Mouse (Mus musculus): ENCODE measurements at regions not wholly inside any gene's neighbourhood (a gene's known extent, or its start where the extent isn't known, plus 50 kb on each side); places are given as distances from the start of the nearest gene placed in this dataset.

GRCm38 (mm10) chr2:137827814-137828374 lies 428.5 kb upstream of the Btbd3 start:
- H3K4me1 ChIP-seq (ENCODE audit: insufficient read depth), result no peaks in the 10 kb centered on the region
- H3K27ac ChIP-seq (ENCODE audit: low read depth), result no peak overlapping the region
- no peaks in the 10 kb centered on the region for H3K27me3 ChIP-seq (ENCODE audit: insufficient read depth, low read length)
- H3K36me3 ChIP-seq (ENCODE audit: insufficient read depth), result no peaks in the 10 kb centered on the region
- no peak overlapping the region for H3K9ac ChIP-seq
- H3K9me3 ChIP-seq (ENCODE audit: low read depth, low read length), result no peaks in the 10 kb centered on the region
- DNase-seq (no peak), ATAC-seq (ENCODE audit: insufficient read depth) (no peak)
- WGBS, result 66% methylated on average over 8 of the region's 8 CpGs
- H3K4me2 ChIP-seq, result no peak overlapping the region
- TF ChIP-seq CTCF (IDR thresholded peaks at IDR 0.05; ENCODE audit: low read depth), result no peak
- no peak overlapping the region for H3K4me3 ChIP-seq (ENCODE audit: low read depth, low read length)

DNA sequence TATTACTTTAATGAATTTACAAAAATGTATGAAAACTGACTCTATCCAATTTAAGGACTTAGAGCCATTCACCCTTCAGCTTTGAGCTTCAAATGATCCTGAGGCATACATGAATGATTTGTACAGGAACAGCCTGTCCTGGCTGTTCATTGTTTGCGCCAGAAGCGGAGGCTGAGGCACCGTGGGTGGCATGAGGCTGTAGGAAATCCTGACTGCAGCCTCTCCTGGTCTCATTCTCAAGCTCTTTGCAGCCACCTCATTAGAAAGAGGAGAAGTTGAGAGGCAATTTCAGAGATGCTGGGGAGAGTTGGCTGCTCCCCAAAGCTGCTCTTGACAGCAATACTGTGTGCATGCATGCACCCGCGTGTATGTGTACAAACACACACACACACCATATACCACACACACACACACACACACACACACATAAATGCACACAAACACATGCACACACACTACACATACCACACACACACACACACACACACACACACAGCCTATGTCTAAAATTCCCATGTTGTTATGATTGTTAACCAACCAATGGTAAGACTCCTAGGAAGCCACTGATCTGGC lies 434.9 kb upstream of the Btbd3 start:
- Histone ChIP-seq H3K36me3 (ENCODE audit: insufficient read depth) (no peaks in the 10 kb centered on the region), H3K9me3 (ENCODE audit: low read depth, low read length) (no peaks in the 10 kb centered on the region), H3K4me3 (ENCODE audit: low read depth, low read length) (no peak overlapping the region), H3K27me3 (ENCODE audit: insufficient read depth, low read length) (no peaks in the 10 kb centered on the region), H3K27ac (ENCODE audit: low read depth) (no peak overlapping the region), H3K4me2 (no peak overlapping the region), H3K4me1 (ENCODE audit: insufficient read depth) (no peaks in the 10 kb centered on the region), H3K9ac (no peak overlapping the region)
- ATAC-seq (ENCODE audit: insufficient read depth), result peak; percentile 79; the same call in 1 of the 2 replicates
- peak; percentile 61 for DNase-seq
- TF ChIP-seq CTCF (IDR thresholded peaks at IDR 0.05; ENCODE audit: low read depth), result no peak
- WGBS, result 50% methylated on average over 5 of the region's 5 CpGs

GRCm38 (mm10) chr2:137814945-137815344 lies 441.4 kb upstream of the Btbd3 start:
- H3K4me3 ChIP-seq (ENCODE audit: low read depth, low read length), result no peak overlapping the region
- no peak for TF ChIP-seq CTCF (IDR thresholded peaks at IDR 0.05; ENCODE audit: low read depth)
- no peak for ATAC-seq (ENCODE audit: insufficient read depth)

DNA sequence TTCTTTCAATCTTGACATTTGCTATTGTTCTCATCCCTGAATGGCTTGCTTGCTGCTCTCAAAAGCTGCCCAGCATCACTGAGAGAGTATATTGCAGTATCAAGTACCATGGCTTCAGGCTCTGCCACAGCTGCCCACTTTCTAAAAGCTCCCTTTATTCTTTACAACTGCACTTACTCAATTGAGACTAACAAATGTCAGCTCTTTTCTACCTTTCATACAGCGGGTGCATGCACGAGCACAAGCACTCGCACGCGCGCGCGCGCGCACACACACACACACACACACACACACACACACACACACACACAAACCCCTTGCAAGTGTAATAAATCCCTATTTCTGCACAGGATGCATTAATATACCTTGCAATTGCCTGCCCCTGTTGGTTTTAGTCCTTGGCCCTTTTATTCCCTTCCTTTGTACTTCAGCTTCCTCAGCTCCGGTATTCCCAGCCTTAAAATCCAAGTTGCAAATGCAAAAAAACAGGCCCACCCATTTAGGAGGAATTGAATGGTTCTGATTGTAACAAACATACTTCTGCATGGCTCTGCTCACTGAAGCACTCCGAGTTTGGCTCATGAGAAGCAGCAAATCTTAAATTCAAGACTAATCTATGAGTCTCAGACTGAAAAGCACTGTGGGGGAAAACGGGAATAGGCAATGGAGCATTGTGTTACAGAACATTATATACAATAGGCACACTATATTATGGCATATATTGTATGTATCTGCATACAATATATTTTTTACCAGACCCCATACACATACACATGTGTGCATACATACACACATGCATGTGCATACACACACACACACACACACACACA lies 447.7 kb upstream of the Btbd3 start:
- whole genome bisulfite sequencing, result 89% methylated on average over 13 of the region's 13 CpGs
- H3K4me3 ChIP-seq (ENCODE audit: low read depth, low read length), result no peak overlapping the region

More at GRCm38 (mm10) chr2:137814945-137815344, 441.4 kb upstream of the Btbd3 start:
- Histone ChIP-seq H3K36me3 (ENCODE audit: insufficient read depth) (no peaks in the 10 kb centered on the region), H3K4me2 (no peak overlapping the region), H3K4me1 (ENCODE audit: insufficient read depth) (no peaks in the 10 kb centered on the region), H3K9ac (no peak overlapping the region), H3K27me3 (ENCODE audit: insufficient read depth, low read length) (no peaks in the 10 kb centered on the region), H3K9me3 (ENCODE audit: low read depth, low read length) (no peaks in the 10 kb centered on the region), H3K27ac (ENCODE audit: low read depth) (no peak overlapping the region)
- WGBS, result 87% methylated on average over 1 of the region's 1 CpGs
- DNase-seq, result no peak

GRCm38 (mm10) chr2:137807594-137808295 lies 448.6 kb upstream of the Btbd3 start:
- Histone ChIP-seq H3K36me3 (ENCODE audit: insufficient read depth) (no peaks in the 10 kb centered on the region), H3K4me3 (ENCODE audit: low read depth, low read length) (no peak overlapping the region), H3K27ac (ENCODE audit: low read depth) (no peak overlapping the region), H3K27me3 (ENCODE audit: insufficient read depth, low read length) (no peaks in the 10 kb centered on the region), H3K4me1 (ENCODE audit: insufficient read depth) (no peaks in the 10 kb centered on the region), H3K9ac (no peak overlapping the region), H3K9me3 (ENCODE audit: low read depth, low read length) (no peaks in the 10 kb centered on the region), H3K4me2 (no peak overlapping the region)
- 78% methylated on average over 5 of the region's 5 CpGs for WGBS
- no peak for TF ChIP-seq CTCF (IDR thresholded peaks at IDR 0.05; ENCODE audit: low read depth)
- DNase-seq (peak; percentile 20), ATAC-seq (ENCODE audit: insufficient read depth) (no peak)

More for the DNA sequence above, 447.7 kb upstream of the Btbd3 start:
- Histone ChIP-seq H3K36me3 (ENCODE audit: insufficient read depth) (no peaks in the 10 kb centered on the region), H3K4me2 (no peak overlapping the region), H3K27ac (ENCODE audit: low read depth) (no peak overlapping the region), H3K9ac (no peak overlapping the region), H3K9me3 (ENCODE audit: low read depth, low read length) (no peaks in the 10 kb centered on the region), H3K4me1 (ENCODE audit: insufficient read depth) (no peaks in the 10 kb centered on the region), H3K27me3 (ENCODE audit: insufficient read depth, low read length) (no peaks in the 10 kb centered on the region)
- DNase-seq, result no peak
- no peak for ATAC-seq (ENCODE audit: insufficient read depth)
- TF ChIP-seq CTCF (IDR thresholded peaks at IDR 0.05; ENCODE audit: low read depth), result no peak

- WGBS, result 48% methylated on average over 2 of the region's 2 CpGs
- Histone ChIP-seq H3K36me3 (ENCODE audit: insufficient read depth) (no peaks in the 10 kb centered on the region), H3K9ac (no peak overlapping the region), H3K4me3 (ENCODE audit: low read depth, low read length) (no peak overlapping the region), H3K4me2 (no peak overlapping the region), H3K4me1 (ENCODE audit: insufficient read depth) (no peaks in the 10 kb centered on the region), H3K27ac (ENCODE audit: low read depth) (no peak overlapping the region), H3K9me3 (ENCODE audit: low read depth, low read length) (no peaks in the 10 kb centered on the region), H3K27me3 (ENCODE audit: insufficient read depth, low read length) (no peaks in the 10 kb centered on the region)
- no peak for TF ChIP-seq CTCF (IDR thresholded peaks at IDR 0.05; ENCODE audit: low read depth)
- ATAC-seq (ENCODE audit: insufficient read depth), result no peak
- DNase-seq, result no peak
Observed at GRCm38 (mm10) chr2:137794841-137795240, 461.5 kb upstream of the Btbd3 start.

DNA sequence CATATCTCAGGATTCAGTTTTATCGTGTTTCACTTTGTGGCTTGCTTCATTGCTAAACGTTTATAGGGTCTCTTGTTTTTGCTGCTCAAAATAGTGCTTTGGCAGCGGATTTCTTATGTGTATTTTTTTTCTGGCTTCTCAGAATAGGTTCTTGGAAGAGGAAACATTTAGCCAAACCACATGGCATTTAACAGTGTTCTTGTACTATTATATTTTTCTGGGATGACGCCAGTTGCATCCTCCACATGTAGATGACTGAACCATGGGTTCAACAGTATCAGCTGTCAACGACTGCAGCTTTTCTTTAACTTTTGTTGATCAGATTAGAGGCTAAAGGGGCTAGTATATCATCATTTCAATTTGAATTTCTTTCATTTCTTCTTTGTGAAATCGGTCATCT lies 472.3 kb upstream of the Btbd3 start:
- Histone ChIP-seq H3K4me1 (ENCODE audit: insufficient read depth) (no peaks in the 10 kb centered on the region), H3K9ac (no peak overlapping the region), H3K36me3 (ENCODE audit: insufficient read depth) (no peaks in the 10 kb centered on the region), H3K4me2 (no peak overlapping the region), H3K27ac (ENCODE audit: low read depth) (no peak overlapping the region), H3K27me3 (ENCODE audit: insufficient read depth, low read length) (no peaks in the 10 kb centered on the region), H3K9me3 (ENCODE audit: low read depth, low read length) (no peaks in the 10 kb centered on the region), H3K4me3 (ENCODE audit: low read depth, low read length) (no peak overlapping the region)
- WGBS, result 73% methylated on average over 6 of the region's 6 CpGs
- no peak for ATAC-seq (ENCODE audit: insufficient read depth)
- TF ChIP-seq CTCF (IDR thresholded peaks at IDR 0.05; ENCODE audit: low read depth), result no peak
- no peak for DNase-seq

All from lung, embryonic 14.5 days (tissue).